Mouse (Mus musculus): ENCODE results near the gene 4930444G20Rik.

DNA sequence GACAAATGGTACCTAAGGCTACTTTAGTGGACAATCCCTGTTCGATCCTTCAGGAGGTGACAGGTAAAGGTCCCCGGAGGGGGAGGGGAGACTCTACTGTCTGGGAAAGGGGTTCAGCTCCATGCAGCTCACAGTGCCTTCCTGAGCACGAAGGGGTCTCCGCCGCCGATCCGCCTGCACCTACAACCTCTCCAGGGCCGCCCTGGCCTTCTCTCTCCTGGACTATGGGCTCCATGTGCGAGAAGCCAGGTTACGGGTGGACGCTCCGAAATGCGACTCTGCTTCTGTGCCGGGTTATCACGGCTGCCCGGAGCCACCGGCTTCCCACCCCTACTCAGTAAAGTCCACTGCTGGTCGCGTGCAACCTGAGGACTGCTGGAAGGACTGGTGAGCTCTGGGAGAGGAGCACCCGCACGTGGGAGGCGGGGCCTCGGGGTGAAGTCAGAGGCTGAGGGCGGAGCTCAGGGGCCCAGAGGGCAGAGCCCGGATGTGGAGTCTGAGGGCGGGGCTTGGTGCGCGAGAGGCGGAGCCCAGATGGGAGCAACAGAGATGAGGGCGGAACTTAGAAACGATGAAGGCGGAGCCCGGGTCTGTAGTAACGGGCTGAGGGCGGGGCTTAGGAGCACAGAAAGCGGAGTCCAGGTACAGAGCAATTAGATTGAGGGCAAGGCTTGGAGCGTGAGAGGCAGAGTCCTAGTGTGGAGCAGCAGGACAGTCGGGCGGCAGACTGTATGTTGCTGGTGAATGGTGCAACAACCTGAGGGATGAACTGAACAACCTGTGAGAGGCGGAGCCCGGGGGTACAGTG lies 9.5 kb downstream of the 4930444G20Rik start:
- TF ChIP-seq CTCF (IDR thresholded peaks at IDR 0.05; ENCODE audit: low read depth) = no peak
- TF ChIP-seq EP300 (optimal IDR thresholded peaks at IDR 0.05) = no peak
